Mouse (Mus musculus): ENCODE results near the gene Psma6. TPM values are rescaled to one million over a fixed set of nuclear protein-coding genes. Genes with fewer than 3 reads are reported as not detected.
"Not testable (repeated sequence)": the region's sequence is repeated elsewhere in the genome, so short reads cannot be mapped to it uniquely, and the experiment has no call there.

Gene Psma6
- polyA plus RNA-seq (2015; fragmentation: Nextera tagmentation; extraction: Ambion mirVana) = 409 and 418 TPM in 2 replicates

DNA sequence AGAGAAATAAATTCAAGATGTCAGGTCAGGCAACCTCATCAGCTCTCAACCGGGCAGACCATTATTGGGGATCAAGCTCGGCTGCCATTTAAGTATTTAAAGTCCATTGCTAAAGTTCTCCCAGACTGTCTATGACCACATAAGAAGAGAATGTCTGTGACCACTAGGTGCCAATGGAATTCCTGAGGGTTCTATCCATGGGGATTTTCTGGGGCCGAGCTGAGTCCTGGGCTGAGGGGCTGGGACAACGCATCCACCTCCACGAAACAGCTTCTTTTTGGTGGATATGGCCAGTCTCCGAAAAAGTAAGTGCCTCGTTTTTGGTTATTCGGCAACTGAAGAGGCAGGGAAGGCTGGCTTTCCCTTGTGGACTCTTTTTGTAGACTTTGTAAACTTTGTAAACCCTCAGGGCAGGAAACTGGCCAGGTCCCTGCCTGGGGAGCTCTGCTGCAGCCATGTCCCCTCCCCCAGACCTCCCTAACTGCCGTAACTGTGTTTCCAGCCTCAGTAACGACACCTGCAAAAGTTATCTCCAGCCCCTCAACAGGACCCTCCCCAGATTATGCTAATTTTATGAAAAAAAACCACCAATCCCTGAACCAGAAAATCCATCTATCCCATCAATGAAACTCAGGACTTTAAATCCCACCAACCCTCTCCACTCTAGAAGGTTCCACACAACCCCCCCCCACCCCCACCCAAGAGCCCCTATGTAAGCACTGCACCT lies at the start of gene Psma6:
TSS of gene Psma6 (plus strand) at position 200 of the 727 bp plus-strand sequence.
- no peak within 1 kb of the TSS for H3K4me3 ChIP-seq (ENCODE audit: low read length)
- no peak within 1 kb of the TSS for H3K9ac ChIP-seq (replicated peaks; ENCODE audit: low read length)
- H3K36me3 ChIP-seq (ENCODE audit: insufficient read depth, low read length) = 0 out of 2 replicates have a peak, but pooled peaks cover 4% of the 10 kb centered on the region
- no peak for ATAC-seq (ENCODE audit: low FRiP score, low TSS enrichment)
- H3K4me2 ChIP-seq (replicated peaks; ENCODE audit: low read depth, low read length) = no peak within 1 kb of the TSS
- no peaks in the 10 kb centered on the region for H3K9me3 ChIP-seq (ENCODE audit: low read length)
- no peak within 1 kb of the TSS for H3K27ac ChIP-seq (ENCODE audit: low read length)
- 70% methylated on average over 10 of the region's 10 CpGs for WGBS
- H3K27me3 ChIP-seq (ENCODE audit: insufficient read depth, low read length) = no peaks in the 10 kb centered on the region
- 0 out of 2 replicates have a peak, but pooled peaks cover 5% of the 10 kb centered on the region for H3K4me1 ChIP-seq (ENCODE audit: insufficient read depth, low read length)

DNA sequence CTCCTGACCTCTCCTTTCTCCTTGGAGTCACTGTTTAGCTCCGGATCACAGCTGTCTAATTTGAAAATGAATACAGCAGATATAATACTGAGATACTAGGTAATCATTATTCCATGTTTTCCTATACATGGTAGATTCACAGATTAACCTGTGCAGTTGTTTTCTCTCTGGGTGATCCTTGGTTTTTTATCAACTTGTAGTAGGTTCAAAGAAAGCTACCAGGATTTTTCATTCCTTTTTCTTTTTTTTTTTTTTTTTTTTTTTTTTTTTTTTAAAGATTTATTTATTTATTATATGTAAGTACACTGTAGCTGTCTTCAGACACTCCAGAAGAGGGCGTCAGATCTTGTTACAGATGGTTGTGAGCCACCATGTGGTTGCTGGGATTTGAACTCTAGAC lies 45.5 kb upstream of the Psma6 start:
- not testable (repeated sequence) for H3K27me3 ChIP-seq (ENCODE audit: insufficient read depth, low read length); H3K9me3 ChIP-seq (ENCODE audit: low read length); H3K9ac ChIP-seq (replicated peaks; ENCODE audit: low read length); H3K4me1 ChIP-seq (ENCODE audit: insufficient read depth, low read length); H3K4me3 ChIP-seq (ENCODE audit: low read length); H3K36me3 ChIP-seq (ENCODE audit: insufficient read depth, low read length); H3K4me2 ChIP-seq (replicated peaks; ENCODE audit: low read depth, low read length); ATAC-seq (ENCODE audit: low FRiP score, low TSS enrichment); H3K27ac ChIP-seq (ENCODE audit: low read length)
- WGBS = 83% methylated on average over 1 of the region's 2 CpGs

DNA sequence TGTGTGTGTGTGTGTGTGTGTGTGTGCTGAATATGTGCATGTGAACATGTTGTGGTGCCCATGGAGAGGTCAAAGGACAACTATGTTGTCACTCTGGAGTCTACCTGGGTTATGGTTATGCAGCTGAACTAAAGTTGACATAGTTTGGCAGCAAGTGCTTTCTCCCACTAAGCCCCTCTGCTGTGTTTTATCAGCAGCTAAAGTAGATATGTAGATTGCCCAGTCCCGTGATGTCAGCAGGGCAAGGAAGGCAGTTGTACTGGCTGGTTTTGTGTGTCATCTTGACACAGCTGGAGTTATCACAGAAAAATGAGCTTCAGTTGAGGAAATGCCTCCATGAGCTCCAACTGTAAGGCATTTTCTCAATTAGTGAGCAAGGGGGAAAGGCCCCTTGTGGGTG lies 41.0 kb upstream of the Psma6 start:
- H3K4me1 ChIP-seq (ENCODE audit: insufficient read depth, low read length); H3K9ac ChIP-seq (replicated peaks; ENCODE audit: low read length); H3K27ac ChIP-seq (ENCODE audit: low read length); ATAC-seq (ENCODE audit: low FRiP score, low TSS enrichment); H3K27me3 ChIP-seq (ENCODE audit: insufficient read depth, low read length); H3K9me3 ChIP-seq (ENCODE audit: low read length); H3K4me3 ChIP-seq (ENCODE audit: low read length); H3K36me3 ChIP-seq (ENCODE audit: insufficient read depth, low read length); H3K4me2 ChIP-seq (replicated peaks; ENCODE audit: low read depth, low read length): not testable (repeated sequence)
- WGBS = 73% methylated on average over 1 of the region's 1 CpGs

DNA sequence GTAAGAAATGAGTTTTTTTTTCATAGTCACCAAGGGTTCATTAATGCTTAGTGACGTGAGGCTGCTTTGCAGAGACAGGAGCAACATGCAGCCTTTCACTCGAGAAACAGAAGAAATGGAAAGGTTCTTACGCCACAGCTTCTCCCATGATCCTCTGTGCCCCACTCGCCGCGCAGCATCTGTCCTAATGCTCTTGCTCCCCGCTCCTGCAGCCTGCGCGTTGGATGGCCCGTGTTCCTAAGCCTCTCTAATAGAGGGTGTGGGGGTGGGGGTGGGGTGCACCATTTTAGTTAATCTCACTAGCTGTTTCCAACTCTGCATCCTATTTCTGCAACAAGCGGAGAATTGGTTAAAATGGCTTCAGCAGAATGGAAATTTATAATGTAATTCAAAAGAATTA lies 40.0 kb upstream of the Psma6 start:
- WGBS = 84% methylated on average over 11 of the region's 11 CpGs
- no peaks in the 10 kb centered on the region for H3K4me1 ChIP-seq (ENCODE audit: insufficient read depth, low read length)
- H3K9me3 ChIP-seq (ENCODE audit: low read length) = no peaks in the 10 kb centered on the region
- no peaks in the 10 kb centered on the region for H3K36me3 ChIP-seq (ENCODE audit: insufficient read depth, low read length)
- H3K9ac ChIP-seq (replicated peaks; ENCODE audit: low read length) = no peak overlapping the region
- ATAC-seq (ENCODE audit: low FRiP score, low TSS enrichment) = no peak
- H3K27me3 ChIP-seq (ENCODE audit: insufficient read depth, low read length) = no peaks in the 10 kb centered on the region
- H3K4me3 ChIP-seq (ENCODE audit: low read length) = no peak overlapping the region
- no peak overlapping the region for H3K4me2 ChIP-seq (replicated peaks; ENCODE audit: low read depth, low read length)
- H3K27ac ChIP-seq (ENCODE audit: low read length) = no peak overlapping the region

DNA sequence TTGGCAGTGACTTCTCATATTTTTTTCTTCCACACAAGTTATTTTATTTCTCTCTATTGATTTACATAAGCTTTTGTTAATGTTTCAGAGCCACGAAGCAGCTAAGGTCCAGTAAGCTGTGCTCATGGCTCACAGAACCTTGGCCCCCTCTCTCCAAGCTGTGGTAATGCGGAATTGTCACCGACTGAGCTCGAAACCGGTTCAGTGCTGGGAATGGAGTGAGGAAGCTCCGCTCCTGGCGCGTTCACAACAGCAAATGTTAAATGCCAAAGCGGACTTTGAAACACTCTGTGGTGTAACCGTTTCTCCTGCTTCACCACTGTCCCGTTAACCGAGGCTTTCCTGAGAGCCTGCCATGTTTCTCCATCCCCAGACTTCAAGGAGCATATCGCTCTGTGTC lies 39.4 kb upstream of the Psma6 start:
- H3K27ac ChIP-seq (ENCODE audit: low read length) = 0 out of 2 replicates have a peak overlapping the region, but pooled peaks have one; percentile 1
- no peaks in the 10 kb centered on the region for H3K36me3 ChIP-seq (ENCODE audit: insufficient read depth, low read length)
- H3K27me3 ChIP-seq (ENCODE audit: insufficient read depth, low read length) = no peaks in the 10 kb centered on the region
- WGBS = 73% methylated on average over 13 of the region's 13 CpGs
- H3K4me3 ChIP-seq (ENCODE audit: low read length) = no peak overlapping the region
- H3K4me2 ChIP-seq (replicated peaks; ENCODE audit: low read depth, low read length) = no peak overlapping the region
- H3K9me3 ChIP-seq (ENCODE audit: low read length) = no peaks in the 10 kb centered on the region
- H3K4me1 ChIP-seq (ENCODE audit: insufficient read depth, low read length) = no peaks in the 10 kb centered on the region
- H3K9ac ChIP-seq (replicated peaks; ENCODE audit: low read length) = no peak overlapping the region
- no peak for ATAC-seq (ENCODE audit: low FRiP score, low TSS enrichment)

DNA sequence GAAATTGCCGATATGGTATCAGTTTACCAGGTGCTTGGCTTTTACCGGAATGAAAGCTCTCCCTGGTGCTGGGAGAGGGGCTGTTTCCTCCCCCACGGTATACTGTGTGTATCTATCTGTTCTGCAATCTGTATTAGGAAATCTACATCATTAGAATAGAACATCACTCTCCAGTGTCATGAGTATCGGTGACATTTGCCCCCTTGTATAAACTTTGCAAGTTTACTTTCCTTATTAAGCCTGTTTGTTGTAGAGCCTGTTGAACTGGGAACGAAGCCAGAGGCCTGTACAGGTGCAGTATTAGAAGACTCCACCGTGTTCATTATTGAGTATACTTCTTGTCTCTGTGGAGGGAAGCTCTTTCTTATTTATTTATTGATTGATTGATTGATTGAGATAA lies 30.6 kb upstream of the Psma6 start:
- no peaks in the 10 kb centered on the region for H3K36me3 ChIP-seq (ENCODE audit: insufficient read depth, low read length)
- ATAC-seq (ENCODE audit: low FRiP score, low TSS enrichment) = no peak
- H3K4me1 ChIP-seq (ENCODE audit: insufficient read depth, low read length) = no peaks in the 10 kb centered on the region
- no peak overlapping the region for H3K9ac ChIP-seq (replicated peaks; ENCODE audit: low read length)
- H3K27ac ChIP-seq (ENCODE audit: low read length) = no peak overlapping the region
- H3K4me3 ChIP-seq (ENCODE audit: low read length) = no peak overlapping the region
- no peaks in the 10 kb centered on the region for H3K27me3 ChIP-seq (ENCODE audit: insufficient read depth, low read length)
- no peaks in the 10 kb centered on the region for H3K9me3 ChIP-seq (ENCODE audit: low read length)
- no peak overlapping the region for H3K4me2 ChIP-seq (replicated peaks; ENCODE audit: low read depth, low read length)
- WGBS = 60% methylated on average over 6 of the region's 6 CpGs

DNA sequence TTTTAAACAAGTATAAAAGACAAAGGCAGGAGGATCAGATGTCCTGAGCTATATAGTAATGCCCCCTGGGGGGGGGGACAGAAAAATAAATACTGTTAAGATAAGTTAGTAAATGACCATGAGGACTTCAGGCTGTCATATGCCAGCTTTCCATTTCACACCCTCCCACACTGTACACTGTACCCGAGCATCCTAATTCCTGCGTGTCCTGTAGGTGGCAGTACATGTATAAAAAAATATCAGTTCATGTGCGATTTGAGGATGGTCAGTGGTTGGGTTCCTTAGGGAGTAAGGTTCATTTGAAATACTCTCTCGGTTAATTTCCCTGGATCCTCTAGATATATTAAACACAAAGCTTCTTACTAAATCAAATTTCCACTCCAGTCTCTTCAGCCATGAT lies 29.1 kb upstream of the Psma6 start:
- H3K27me3 ChIP-seq (ENCODE audit: insufficient read depth, low read length) = no peaks in the 10 kb centered on the region
- peak; percentile 76 for ATAC-seq (ENCODE audit: low FRiP score, low TSS enrichment)
- H3K36me3 ChIP-seq (ENCODE audit: insufficient read depth, low read length) = no peaks in the 10 kb centered on the region
- no peaks in the 10 kb centered on the region for H3K4me1 ChIP-seq (ENCODE audit: insufficient read depth, low read length)
- H3K9ac ChIP-seq (replicated peaks; ENCODE audit: low read length) = no peak overlapping the region
- no peak overlapping the region for H3K4me3 ChIP-seq (ENCODE audit: low read length)
- H3K4me2 ChIP-seq (replicated peaks; ENCODE audit: low read depth, low read length) = no peak overlapping the region
- no peaks in the 10 kb centered on the region for H3K9me3 ChIP-seq (ENCODE audit: low read length)
- no peak overlapping the region for H3K27ac ChIP-seq (ENCODE audit: low read length)
- WGBS = 52% methylated on average over 4 of the region's 4 CpGs

DNA sequence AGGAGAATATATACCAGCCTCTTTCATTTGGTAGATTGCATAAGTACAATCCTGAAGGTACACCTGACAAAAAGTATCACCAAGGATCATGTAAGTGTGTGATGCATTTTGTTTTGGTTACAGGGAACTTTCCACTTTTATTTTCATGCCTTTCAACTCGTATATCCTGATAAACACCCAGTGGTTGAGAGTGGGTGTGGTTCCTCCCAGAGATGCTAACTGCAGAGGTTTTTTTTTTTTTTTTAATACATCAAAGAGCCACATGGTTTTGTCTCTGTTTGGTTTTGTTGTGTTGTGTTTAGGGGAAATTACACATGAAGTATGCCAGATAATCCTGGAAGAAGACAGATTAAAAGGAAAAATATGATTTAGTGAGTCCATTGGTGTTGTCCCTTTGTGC lies 26.7 kb upstream of the Psma6 start:
- Histone ChIP-seq H3K9me3 (ENCODE audit: low read length) (no peaks in the 10 kb centered on the region), H3K4me3 (ENCODE audit: low read length) (no peak overlapping the region), H3K27ac (ENCODE audit: low read length) (no peak overlapping the region), H3K36me3 (ENCODE audit: insufficient read depth, low read length) (no peaks in the 10 kb centered on the region), H3K27me3 (ENCODE audit: insufficient read depth, low read length) (no peaks in the 10 kb centered on the region), H3K4me1 (ENCODE audit: insufficient read depth, low read length) (no peaks in the 10 kb centered on the region), H3K4me2 (replicated peaks; ENCODE audit: low read depth, low read length) (no peak overlapping the region), H3K9ac (replicated peaks; ENCODE audit: low read length) (no peak overlapping the region)
- WGBS = 60% methylated on average over 1 of the region's 1 CpGs
- ATAC-seq (ENCODE audit: low FRiP score, low TSS enrichment) = no peak

DNA sequence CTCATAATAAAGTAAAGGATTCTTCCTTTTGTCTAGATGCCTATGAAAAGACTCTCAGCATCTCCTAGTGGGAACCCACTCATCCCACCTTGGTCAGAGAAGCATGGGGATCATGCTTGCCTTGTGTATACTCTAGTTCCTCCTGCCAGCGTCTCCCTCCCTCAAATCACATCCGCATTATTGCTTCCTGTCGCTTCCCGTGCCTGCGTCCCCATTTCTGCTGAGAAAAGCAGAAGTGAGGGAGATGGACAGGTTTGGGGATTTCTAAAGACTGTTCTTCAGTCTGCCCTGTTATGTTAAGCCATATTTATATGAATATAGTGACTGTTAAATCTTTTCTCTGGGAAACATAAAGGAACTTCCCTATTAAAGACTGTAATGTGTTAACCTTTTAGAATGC lies 23.1 kb upstream of the Psma6 start:
- 61% methylated on average over 5 of the region's 5 CpGs for WGBS
- ATAC-seq (ENCODE audit: low FRiP score, low TSS enrichment) = no peak
- H3K9ac ChIP-seq (replicated peaks; ENCODE audit: low read length) = no peak overlapping the region
- H3K27ac ChIP-seq (ENCODE audit: low read length) = no peak overlapping the region
- H3K4me3 ChIP-seq (ENCODE audit: low read length) = no peak overlapping the region
- H3K4me1 ChIP-seq (ENCODE audit: insufficient read depth, low read length) = no peaks in the 10 kb centered on the region
- no peaks in the 10 kb centered on the region for H3K27me3 ChIP-seq (ENCODE audit: insufficient read depth, low read length)
- H3K9me3 ChIP-seq (ENCODE audit: low read length) = no peaks in the 10 kb centered on the region
- H3K36me3 ChIP-seq (ENCODE audit: insufficient read depth, low read length) = no peaks in the 10 kb centered on the region
- no peak overlapping the region for H3K4me2 ChIP-seq (replicated peaks; ENCODE audit: low read depth, low read length)

DNA sequence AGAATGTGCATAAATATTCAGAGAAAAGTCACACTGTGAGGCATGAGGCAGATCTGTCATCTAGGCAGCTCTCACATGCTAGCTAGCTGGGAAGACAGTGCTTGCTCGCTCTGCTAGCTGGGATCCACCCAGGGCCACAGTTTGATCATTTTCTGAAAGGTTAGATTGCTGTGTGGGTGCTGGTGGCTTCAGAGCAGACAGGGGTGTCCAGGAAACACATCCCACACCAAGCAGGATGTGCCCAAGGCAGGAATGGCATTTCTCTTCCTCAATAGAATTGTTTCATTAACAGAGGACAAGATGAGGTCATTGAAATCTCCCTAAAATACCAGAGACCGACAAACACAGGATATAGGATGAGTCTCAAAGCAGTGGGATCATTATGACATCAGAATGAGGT lies 18.9 kb upstream of the Psma6 start:
- WGBS = 68% methylated on average over 2 of the region's 2 CpGs
- Histone ChIP-seq H3K4me1 (ENCODE audit: insufficient read depth, low read length) (no peaks in the 10 kb centered on the region), H3K4me2 (replicated peaks; ENCODE audit: low read depth, low read length) (no peak overlapping the region), H3K27ac (ENCODE audit: low read length) (no peak overlapping the region), H3K27me3 (ENCODE audit: insufficient read depth, low read length) (no peaks in the 10 kb centered on the region), H3K36me3 (ENCODE audit: insufficient read depth, low read length) (no peaks in the 10 kb centered on the region), H3K4me3 (ENCODE audit: low read length) (no peak overlapping the region), H3K9ac (replicated peaks; ENCODE audit: low read length) (no peak overlapping the region), H3K9me3 (ENCODE audit: low read length) (no peaks in the 10 kb centered on the region)
- ATAC-seq (ENCODE audit: low FRiP score, low TSS enrichment) = no peak

Data from kidney, embryonic 16.5 days (tissue).